Mouse (Mus musculus): ENCODE data around the gene Kyat3. TPM values are rescaled to one million over a fixed set of nuclear protein-coding genes. Genes with fewer than 3 reads are reported as not detected.

Kyat3 gene
- polyA plus RNA-seq (2015; fragmentation: Nextera tagmentation; extraction: Ambion mirVana), result 8.5 and 10.0 TPM in 2 replicates

DNA sequence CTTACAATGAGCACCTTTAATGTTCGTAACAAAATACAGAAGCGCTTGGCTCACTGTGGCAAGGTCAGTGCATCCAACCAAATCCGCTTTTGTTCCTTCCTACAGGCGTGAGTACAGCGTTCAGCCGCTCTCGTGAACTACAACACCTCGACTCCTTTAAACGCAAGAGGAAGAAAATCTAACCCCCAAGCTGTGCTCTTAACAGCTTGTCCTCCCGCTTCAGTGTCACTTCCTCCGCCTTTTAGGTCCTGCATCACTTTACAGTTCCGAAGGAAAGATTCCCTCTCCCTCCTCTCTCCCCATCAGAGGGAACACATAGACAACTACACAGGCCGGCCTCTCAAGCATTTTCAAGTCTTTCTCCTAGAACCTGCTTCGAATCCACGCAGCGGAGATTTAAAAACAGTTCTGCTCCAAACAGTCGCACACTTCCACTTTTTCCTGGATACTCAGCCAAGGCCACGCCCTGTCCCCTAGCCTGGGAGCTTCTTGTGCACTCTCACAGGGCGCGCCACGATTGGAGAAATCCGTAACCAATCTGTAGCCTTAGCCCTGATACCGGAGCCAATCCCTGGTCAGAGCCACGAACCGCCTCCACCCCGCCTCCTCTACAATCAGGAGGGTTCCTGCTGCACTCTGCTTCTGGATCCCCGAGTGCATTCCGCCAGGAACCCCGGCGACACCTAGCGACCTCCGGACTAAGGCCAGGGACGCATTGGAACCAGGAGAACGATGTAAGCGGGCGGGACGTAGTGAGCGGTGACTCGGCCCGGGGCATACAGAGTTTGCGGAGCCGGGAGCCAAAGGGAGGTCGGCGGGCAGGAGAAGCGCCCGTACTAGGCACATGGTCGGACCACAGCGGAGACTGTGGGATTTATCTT is at the start of gene Kyat3:
Gene Kyat3 (plus strand): TSS at position 610 of the 881 bp plus-strand sequence.

DNA sequence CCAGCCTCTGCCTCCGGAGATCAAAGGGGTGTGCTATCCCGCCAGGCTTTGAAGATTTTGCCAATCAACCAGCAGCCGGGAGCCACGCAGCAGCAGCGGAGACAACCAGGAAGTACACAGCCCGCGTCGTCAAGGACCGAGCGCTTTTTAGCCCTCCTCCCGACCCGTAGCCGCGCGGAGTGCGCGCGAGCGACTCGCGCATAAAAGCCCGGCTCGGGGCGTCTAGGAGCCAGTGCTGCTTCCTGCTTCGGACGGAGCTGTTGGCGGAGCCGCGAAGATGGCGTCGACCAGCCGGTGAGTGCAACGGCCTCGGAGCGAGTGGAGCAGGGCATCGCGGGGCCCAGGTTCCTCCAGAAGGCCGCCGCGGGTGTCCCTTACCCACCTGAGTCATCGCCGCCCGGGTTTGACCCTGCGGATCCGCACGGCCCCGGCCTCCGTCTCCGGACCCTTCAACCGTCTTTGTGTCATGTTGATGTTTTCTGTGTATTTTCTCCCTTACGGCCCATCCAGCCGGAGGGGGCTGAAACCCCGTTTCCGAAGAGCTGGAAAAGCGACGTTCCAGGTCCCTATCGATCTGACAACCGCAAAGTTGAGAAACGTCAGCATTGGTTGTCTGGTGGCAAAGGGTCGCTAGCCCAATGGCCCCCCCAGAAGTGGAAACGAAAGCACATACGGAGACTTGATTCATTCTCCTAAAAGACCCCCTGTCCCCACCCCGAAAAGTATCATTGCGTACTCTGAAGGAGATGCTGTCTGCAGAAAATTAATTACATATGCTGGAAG is 64.3 kb downstream of the Kyat3 start, which contains the start of gene Gtf2b:
Gene Gtf2b (plus strand): TSS at position 51 of the 783 bp plus-strand sequence.

Other genes starting within 250 kb of the Kyat3 start
- gene Gbp5, start 207.1 kb upstream of the Kyat3 start, polyA plus RNA-seq (2015; fragmentation: Nextera tagmentation; extraction: Ambion mirVana), result 0.42 and 0.71 TPM in 2 replicates
- gene Gbp7, start 170.7 kb upstream of the Kyat3 start, polyA plus RNA-seq (2015; fragmentation: Nextera tagmentation; extraction: Ambion mirVana), result 4.8 and 4.9 TPM in 2 replicates
- gene Gbp3, start 141.0 kb upstream of the Kyat3 start, polyA plus RNA-seq (2015; fragmentation: Nextera tagmentation; extraction: Ambion mirVana), result 3.4 and 4.0 TPM in 2 replicates
- not detected in 2 replicates for gene Gbp2b, start 106.2 kb upstream of the Kyat3 start, polyA plus RNA-seq (2015; fragmentation: Nextera tagmentation; extraction: Ambion mirVana)
- 1.4 and 1.5 TPM in 2 replicates for gene Gbp2, start 80.4 kb upstream of the Kyat3 start, polyA plus RNA-seq (2015; fragmentation: Nextera tagmentation; extraction: Ambion mirVana)
- gene Gtf2b, start 64.0 kb downstream of the Kyat3 start, polyA plus RNA-seq (2015; fragmentation: Nextera tagmentation; extraction: Ambion mirVana), result 54.8 and 60.1 TPM in 2 replicates
- gene Pkn2, start 181.0 kb downstream of the Kyat3 start, polyA plus RNA-seq (2015; fragmentation: Nextera tagmentation; extraction: Ambion mirVana), result 22.5 and 31.3 TPM in 2 replicates

All from neural tube, postnatal 0 days (tissue).